Mouse (Mus musculus): Measurements from ENCODE around the gene Defb42. TPM values are rescaled to one million over a fixed set of nuclear protein-coding genes. Genes with fewer than 3 reads are reported as not detected.

Defb42 gene
- polyA plus RNA-seq, 1 experiment from 2014 or later = not detected

DNA sequence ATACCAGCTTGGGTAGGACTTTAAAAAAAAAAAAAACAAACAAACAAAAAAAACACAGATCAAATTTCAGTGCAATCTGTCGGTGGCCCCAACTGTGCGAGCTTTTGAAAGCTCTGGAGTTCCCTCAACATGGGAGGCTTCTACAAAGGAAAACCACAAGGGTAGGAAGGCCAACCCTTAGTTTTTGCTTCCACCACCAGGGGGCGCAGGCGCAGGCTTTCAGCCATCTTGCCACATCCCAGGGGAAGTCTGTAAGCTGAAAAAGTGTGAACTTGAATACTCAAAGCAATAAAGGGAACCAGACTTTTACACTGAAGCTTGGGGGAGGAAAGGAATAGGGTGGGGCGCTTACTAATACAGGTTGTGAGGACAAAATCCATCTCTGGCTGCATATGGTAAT, 4.0 kb downstream of the Defb42 start:
- ATAC-seq (ENCODE audit: low FRiP score) = no peak
- DNase-seq (ENCODE audit: low spot score) = peak; percentile 80

DNA sequence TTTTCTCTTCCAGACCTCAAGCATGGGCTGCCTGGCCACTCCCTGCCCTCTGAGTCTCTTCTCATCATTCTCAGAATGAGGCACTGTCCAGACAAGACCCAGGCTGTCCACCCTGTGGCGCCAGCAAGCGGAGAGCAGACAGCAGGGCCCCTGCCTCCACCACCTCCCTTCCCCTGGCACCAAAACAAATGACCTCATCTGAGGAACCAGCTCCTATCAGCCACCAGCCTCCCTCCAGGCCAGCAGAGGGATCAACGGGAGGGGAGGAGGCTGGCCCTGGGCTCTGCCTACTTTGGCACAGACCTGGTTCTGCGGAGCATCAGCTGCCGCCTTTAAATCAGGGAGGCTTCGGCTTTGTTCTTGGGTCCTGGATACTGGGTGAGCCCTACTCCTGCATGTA, 7.9 kb downstream of the Defb42 start:
- Histone ChIP-seq H3K27me3 (ENCODE audit: control insufficient read depth, insufficient read depth, low read length) (no peaks in the 10 kb centered on the region), H3K9me3 (ENCODE audit: control insufficient read depth, low read length) (no peaks in the 10 kb centered on the region), H3K36me3 (ENCODE audit: control insufficient read depth, insufficient read depth, low read length) (no peaks in the 10 kb centered on the region), H3K4me2 (replicated peaks; ENCODE audit: low read depth, low read length) (no peak overlapping the region), H3K4me1 (replicated peaks; ENCODE audit: control insufficient read depth, insufficient read depth, low read length) (no peaks in the 10 kb centered on the region), H3K9ac (ENCODE audit: low read depth, low read length) (no peak overlapping the region), H3K27ac (ENCODE audit: low read depth, low read length) (no peak overlapping the region), H3K4me3 (ENCODE audit: low read depth, low read length) (no peak overlapping the region)
- 41% methylated on average over 6 of the region's 6 CpGs for WGBS
- no peak for ATAC-seq (ENCODE audit: low FRiP score)
- DNase-seq (ENCODE audit: low spot score) = peak; percentile 8

More for the DNA sequence above, 4.0 kb downstream of the Defb42 start:
- Histone ChIP-seq H3K4me3 (ENCODE audit: low read depth, low read length) (no peak overlapping the region), H3K36me3 (ENCODE audit: control insufficient read depth, insufficient read depth, low read length) (no peaks in the 10 kb centered on the region), H3K9me3 (ENCODE audit: control insufficient read depth, low read length) (no peaks in the 10 kb centered on the region), H3K27ac (ENCODE audit: low read depth, low read length) (no peak overlapping the region), H3K9ac (ENCODE audit: low read depth, low read length) (no peak overlapping the region), H3K4me1 (replicated peaks; ENCODE audit: control insufficient read depth, insufficient read depth, low read length) (no peaks in the 10 kb centered on the region), H3K4me2 (replicated peaks; ENCODE audit: low read depth, low read length) (no peak overlapping the region), H3K27me3 (ENCODE audit: control insufficient read depth, insufficient read depth, low read length) (no peaks in the 10 kb centered on the region)
- WGBS = 32% methylated on average over 5 of the region's 5 CpGs

DNA sequence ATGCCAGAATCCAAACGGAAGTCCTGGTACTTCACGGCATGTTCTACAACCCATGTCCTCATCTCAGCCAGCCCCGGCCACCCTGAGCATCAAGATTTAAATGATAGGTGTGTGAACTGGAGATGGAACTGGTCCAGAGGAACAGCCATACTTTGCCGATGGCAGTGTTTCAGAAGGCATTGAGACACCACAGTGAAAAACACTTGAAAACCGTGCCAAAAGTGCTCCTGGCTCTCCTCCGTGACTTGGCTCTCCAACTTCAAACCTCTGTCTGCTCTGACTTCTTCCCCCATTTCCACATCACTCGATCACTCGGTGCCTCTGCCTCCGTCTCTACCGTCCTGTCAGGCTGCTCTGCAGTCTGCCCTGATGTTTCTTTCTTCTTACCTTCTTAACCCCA, 13.6 kb downstream of the Defb42 start:
- no peak overlapping the region for H3K9ac ChIP-seq (ENCODE audit: low read depth, low read length)
- no peaks in the 10 kb centered on the region for H3K4me1 ChIP-seq (replicated peaks; ENCODE audit: control insufficient read depth, insufficient read depth, low read length)
- 89% methylated on average over 10 of the region's 10 CpGs for WGBS
- no peak overlapping the region for H3K4me3 ChIP-seq (ENCODE audit: low read depth, low read length)
- H3K27ac ChIP-seq (ENCODE audit: low read depth, low read length) = no peak overlapping the region
- ATAC-seq (ENCODE audit: low FRiP score) (no peak), DNase-seq (ENCODE audit: low spot score) (no peak)
- no peak overlapping the region for H3K4me2 ChIP-seq (replicated peaks; ENCODE audit: low read depth, low read length)
- H3K27me3 ChIP-seq (ENCODE audit: control insufficient read depth, insufficient read depth, low read length) = no peaks in the 10 kb centered on the region
- no peaks in the 10 kb centered on the region for H3K9me3 ChIP-seq (ENCODE audit: control insufficient read depth, low read length)
- no peaks in the 10 kb centered on the region for H3K36me3 ChIP-seq (ENCODE audit: control insufficient read depth, insufficient read depth, low read length)

DNA sequence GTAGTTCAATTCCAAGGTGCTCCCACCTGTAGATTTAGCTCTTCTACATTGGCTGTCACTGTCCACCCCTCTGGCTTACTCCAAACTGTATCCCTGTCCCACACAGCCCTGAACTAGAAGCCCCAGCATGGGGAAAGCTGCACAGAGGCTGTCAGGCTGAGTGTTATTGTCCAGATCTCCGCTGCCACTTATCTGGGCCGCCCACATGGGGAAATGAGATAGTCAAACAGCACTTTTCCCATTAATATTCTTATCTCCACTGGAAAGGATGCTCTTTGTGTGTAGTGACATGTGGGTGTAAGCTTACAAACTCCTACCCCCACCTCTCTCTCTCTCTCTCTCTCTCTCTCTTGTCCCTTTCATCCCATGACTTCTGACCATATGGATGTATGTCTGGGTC, 15.4 kb downstream of the Defb42 start:
- WGBS = 89% methylated on average over 2 of the region's 2 CpGs
- no peaks in the 10 kb centered on the region for H3K9me3 ChIP-seq (ENCODE audit: control insufficient read depth, low read length)

DNA sequence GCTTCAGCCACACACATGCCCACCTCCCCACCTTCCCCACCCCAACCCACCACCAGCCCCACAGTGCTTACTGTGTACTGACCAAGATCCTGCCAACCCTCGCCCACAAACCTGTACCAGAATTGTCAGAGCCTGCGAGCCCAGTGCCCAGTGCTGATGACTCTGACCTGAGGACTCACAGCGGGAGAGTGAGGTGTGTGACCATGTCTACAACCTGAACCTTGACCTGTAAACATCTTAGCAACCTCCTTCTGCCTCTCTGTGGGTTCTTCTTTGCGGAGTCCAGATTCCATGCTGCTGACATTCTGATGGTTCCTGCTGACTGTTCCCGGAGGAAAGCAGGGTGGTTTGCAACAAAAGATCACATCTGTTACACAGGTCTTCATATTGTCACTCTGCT, 18.6 kb downstream of the Defb42 start:
- WGBS = 77% methylated on average over 5 of the region's 5 CpGs
- Histone ChIP-seq H3K36me3 (ENCODE audit: control insufficient read depth, insufficient read depth, low read length) (no peaks in the 10 kb centered on the region), H3K27ac (ENCODE audit: low read depth, low read length) (no peak overlapping the region), H3K4me3 (ENCODE audit: low read depth, low read length) (no peak overlapping the region), H3K27me3 (ENCODE audit: control insufficient read depth, insufficient read depth, low read length) (no peaks in the 10 kb centered on the region), H3K9ac (ENCODE audit: low read depth, low read length) (no peak overlapping the region), H3K9me3 (ENCODE audit: control insufficient read depth, low read length) (no peaks in the 10 kb centered on the region), H3K4me1 (replicated peaks; ENCODE audit: control insufficient read depth, insufficient read depth, low read length) (no peaks in the 10 kb centered on the region), H3K4me2 (replicated peaks; ENCODE audit: low read depth, low read length) (no peak overlapping the region)
- ATAC-seq (ENCODE audit: low FRiP score) = no peak
- DNase-seq (ENCODE audit: low spot score) = no peak

More for the DNA sequence above, 15.4 kb downstream of the Defb42 start:
- H3K4me1 ChIP-seq (replicated peaks; ENCODE audit: control insufficient read depth, insufficient read depth, low read length) = no peaks in the 10 kb centered on the region
- no peak overlapping the region for H3K4me3 ChIP-seq (ENCODE audit: low read depth, low read length)
- no peak overlapping the region for H3K9ac ChIP-seq (ENCODE audit: low read depth, low read length)
- no peaks in the 10 kb centered on the region for H3K27me3 ChIP-seq (ENCODE audit: control insufficient read depth, insufficient read depth, low read length)
- H3K27ac ChIP-seq (ENCODE audit: low read depth, low read length) = no peak overlapping the region
- H3K4me2 ChIP-seq (replicated peaks; ENCODE audit: low read depth, low read length) = no peak overlapping the region
- ATAC-seq (ENCODE audit: low FRiP score) (no peak), DNase-seq (ENCODE audit: low spot score) (no peak)
- no peaks in the 10 kb centered on the region for H3K36me3 ChIP-seq (ENCODE audit: control insufficient read depth, insufficient read depth, low read length)

DNA sequence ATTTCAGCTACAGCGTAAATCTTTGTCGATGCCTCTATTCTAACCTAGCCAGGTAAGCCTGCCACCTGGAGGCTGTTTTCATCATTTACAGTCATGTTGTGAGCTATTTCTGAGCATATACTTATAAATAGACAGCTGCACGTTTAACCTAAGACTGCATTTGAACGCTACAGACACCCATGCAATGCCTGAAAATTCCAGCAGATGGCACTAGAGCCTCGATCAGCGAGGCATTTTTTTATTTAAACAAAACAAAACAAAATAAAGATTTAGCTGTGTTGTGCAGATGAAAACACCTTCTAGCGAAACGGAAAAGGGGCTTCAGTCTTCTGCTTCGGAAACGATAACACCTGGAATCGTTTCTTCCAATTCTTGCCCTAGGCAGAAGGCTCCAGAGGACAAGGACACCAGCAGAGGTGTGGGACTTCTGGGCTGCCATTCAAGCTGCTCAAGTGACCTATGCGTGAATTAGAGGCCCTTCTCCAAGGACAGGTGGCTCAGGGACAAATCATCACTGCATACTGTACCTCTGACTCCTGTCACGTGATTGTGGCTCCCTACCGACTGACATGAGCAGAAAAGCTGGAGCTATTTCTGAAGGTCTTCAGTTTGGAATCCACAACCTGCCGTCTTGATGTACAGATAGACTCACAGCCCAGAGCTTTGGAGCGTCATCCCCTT, 20.0 kb downstream of the Defb42 start:
- no peaks in the 10 kb centered on the region for H3K4me1 ChIP-seq (replicated peaks; ENCODE audit: control insufficient read depth, insufficient read depth, low read length)
- no peaks in the 10 kb centered on the region for H3K36me3 ChIP-seq (ENCODE audit: control insufficient read depth, insufficient read depth, low read length)
- no peaks in the 10 kb centered on the region for H3K27me3 ChIP-seq (ENCODE audit: control insufficient read depth, insufficient read depth, low read length)
- DNase-seq (ENCODE audit: low spot score) (peak; percentile 85), ATAC-seq (ENCODE audit: low FRiP score) (no peak)
- H3K9ac ChIP-seq (ENCODE audit: low read depth, low read length) = no peak overlapping the region
- H3K27ac ChIP-seq (ENCODE audit: low read depth, low read length) = no peak overlapping the region
- no peak overlapping the region for H3K4me2 ChIP-seq (replicated peaks; ENCODE audit: low read depth, low read length)
- H3K4me3 ChIP-seq (ENCODE audit: low read depth, low read length) = no peak overlapping the region
- H3K9me3 ChIP-seq (ENCODE audit: control insufficient read depth, low read length) = no peaks in the 10 kb centered on the region
- WGBS = 38% methylated on average over 16 of the region's 16 CpGs

DNA sequence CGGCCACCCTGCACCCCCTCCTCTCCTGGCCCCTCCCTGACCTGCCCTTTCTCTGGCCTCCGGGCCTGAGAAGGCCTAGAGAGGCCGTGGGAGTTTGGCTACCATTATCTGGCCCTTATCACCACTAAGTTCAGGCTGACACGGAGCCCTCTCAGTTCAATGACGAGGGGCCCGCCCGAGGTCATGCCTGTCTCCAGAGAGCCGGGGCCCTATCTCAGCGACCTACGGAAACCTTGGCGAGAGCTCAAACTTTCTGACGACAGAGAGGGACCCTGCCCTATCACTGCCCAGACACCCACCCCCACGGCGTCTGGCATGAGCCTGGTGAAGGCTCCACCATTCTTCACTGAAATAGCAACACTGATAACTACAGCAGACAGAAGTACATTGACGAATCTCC, 20.9 kb downstream of the Defb42 start:
- Histone ChIP-seq H3K27me3 (ENCODE audit: control insufficient read depth, insufficient read depth, low read length) (no peaks in the 10 kb centered on the region; the same call in 1 of the 2 replicates), H3K36me3 (ENCODE audit: control insufficient read depth, insufficient read depth, low read length) (no peaks in the 10 kb centered on the region), H3K27ac (ENCODE audit: low read depth, low read length) (no peak overlapping the region), H3K4me1 (replicated peaks; ENCODE audit: control insufficient read depth, insufficient read depth, low read length) (no peaks in the 10 kb centered on the region), H3K9ac (ENCODE audit: low read depth, low read length) (no peak overlapping the region), H3K4me2 (replicated peaks; ENCODE audit: low read depth, low read length) (no peak overlapping the region), H3K4me3 (ENCODE audit: low read depth, low read length) (no peak overlapping the region), H3K9me3 (ENCODE audit: control insufficient read depth, low read length) (no peaks in the 10 kb centered on the region)
- no peak for ATAC-seq (ENCODE audit: low FRiP score)
- no peak for DNase-seq (ENCODE audit: low spot score)
- WGBS = 73% methylated on average over 15 of the region's 15 CpGs

Other genes starting within 250 kb of the Defb42 start
- 12.5 and 17.0 TPM in 2 replicates for gene Wdfy2, start 209.3 kb upstream of the Defb42 start, polyA plus RNA-seq (2014; fragmentation: Nextera tagmentation; extraction: Ambion mirVana)
- not detected in 2 replicates for gene Defb48, start 62.5 kb upstream of the Defb42 start, polyA plus RNA-seq (2014; fragmentation: Nextera tagmentation; extraction: Ambion mirVana)
- not detected in 2 replicates for gene Defb47, start 48.9 kb upstream of the Defb42 start, polyA plus RNA-seq (2014; fragmentation: Nextera tagmentation; extraction: Ambion mirVana)
- not detected in 2 replicates for gene Defb43, start 35.2 kb upstream of the Defb42 start, polyA plus RNA-seq (2014; fragmentation: Nextera tagmentation; extraction: Ambion mirVana)
- gene Defb30, start 3.0 kb downstream of the Defb42 start, polyA plus RNA-seq (2014; fragmentation: Nextera tagmentation; extraction: Ambion mirVana) = not detected in 2 replicates